Mouse (Mus musculus): ENCODE results near the gene Rbm24. TPM values are rescaled to one million over a fixed set of nuclear protein-coding genes. Genes with fewer than 3 reads are reported as not detected.

Gene Rbm24
- polyA plus RNA-seq (2012): not detected in 2 replicates

DNA sequence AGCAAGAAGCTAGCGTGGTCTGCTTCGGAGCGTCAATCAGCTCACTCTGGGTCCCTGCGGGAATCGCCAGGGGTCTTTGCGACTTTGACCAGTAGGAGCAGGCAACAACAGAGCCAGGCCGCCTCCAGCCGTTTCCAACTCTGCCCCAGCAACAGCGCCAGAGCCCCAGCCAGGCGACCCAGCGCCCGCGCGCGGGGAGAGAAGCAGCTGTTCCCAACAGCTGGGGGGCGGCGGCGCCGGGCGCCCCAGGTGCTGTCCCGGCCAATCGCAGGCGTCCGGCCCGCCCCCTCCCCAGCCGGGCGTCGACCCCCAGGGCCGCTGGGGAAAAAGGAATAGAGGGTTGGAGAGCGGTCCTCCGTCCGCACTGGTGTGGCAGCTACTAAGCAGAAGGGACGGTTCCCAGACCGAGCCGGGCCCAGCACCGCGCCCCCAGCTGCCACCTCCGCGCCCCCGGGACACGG, at the start of gene Rbm24:
TSS of gene Rbm24 (plus strand) at position 294 of the 461 bp plus-strand sequence.
- TF ChIP-seq GATA1 (IDR thresholded peaks at IDR 0.05; ENCODE audit: low read length) (no peak), TAL1 (IDR thresholded peaks at IDR 0.05; ENCODE audit: low read length) (no peak)
- Histone ChIP-seq H3K36me3 (ENCODE audit: control insufficient read depth) (no peaks in the 10 kb centered on the region), H3K27me3 (ENCODE audit: control insufficient read depth) (peaks cover 35% of the 10 kb centered on the region), H3K9me3 (ENCODE audit: control insufficient read depth, low read length) (no peaks in the 10 kb centered on the region), H3K4me3 (replicated peaks) (no peak within 1 kb of the TSS), H3K4me1 (ENCODE audit: control insufficient read depth) (no peaks in the 10 kb centered on the region)

DNA sequence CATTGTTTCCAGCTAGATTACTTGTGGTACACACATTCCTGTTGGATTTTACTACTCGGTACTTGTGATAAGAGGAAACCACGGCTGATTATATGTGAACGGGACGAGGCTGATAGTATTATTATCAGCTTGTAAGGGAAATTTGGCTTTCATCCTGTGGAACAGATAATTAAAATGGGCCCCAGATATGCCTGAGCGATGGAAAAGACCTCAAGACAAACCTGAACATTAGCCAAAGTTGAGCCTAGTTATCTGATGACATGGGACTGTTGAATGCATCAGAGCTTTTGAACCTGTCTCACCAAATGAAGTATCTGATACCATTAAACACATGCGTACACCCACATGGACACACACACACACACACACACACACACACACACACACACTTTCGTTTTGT, 45.4 kb upstream of the Rbm24 start:
- Histone ChIP-seq H3K4me1 (ENCODE audit: control insufficient read depth) (no peaks in the 10 kb centered on the region), H3K9me3 (ENCODE audit: control insufficient read depth, low read length) (no peaks in the 10 kb centered on the region), H3K4me3 (replicated peaks) (no peak overlapping the region), H3K36me3 (ENCODE audit: control insufficient read depth) (no peaks in the 10 kb centered on the region), H3K27me3 (ENCODE audit: control insufficient read depth) (no peaks in the 10 kb centered on the region)
- TF ChIP-seq GATA1 (IDR thresholded peaks at IDR 0.05; ENCODE audit: low read length) (no peak), TAL1 (IDR thresholded peaks at IDR 0.05; ENCODE audit: low read length) (no peak)

- Histone ChIP-seq H3K4me1 (ENCODE audit: control insufficient read depth) (no peaks in the 10 kb centered on the region), H3K36me3 (ENCODE audit: control insufficient read depth) (no peaks in the 10 kb centered on the region), H3K27me3 (ENCODE audit: control insufficient read depth) (no peaks in the 10 kb centered on the region), H3K4me3 (replicated peaks) (no peak overlapping the region), H3K9me3 (ENCODE audit: control insufficient read depth, low read length) (no peaks in the 10 kb centered on the region)
- TF ChIP-seq GATA1 (IDR thresholded peaks at IDR 0.05; ENCODE audit: low read length) (no peak), TAL1 (IDR thresholded peaks at IDR 0.05; ENCODE audit: low read length) (no peak)
Observed at GRCm38 (mm10) chr13:46375371-46375770, 42.9 kb upstream of the Rbm24 start.

DNA sequence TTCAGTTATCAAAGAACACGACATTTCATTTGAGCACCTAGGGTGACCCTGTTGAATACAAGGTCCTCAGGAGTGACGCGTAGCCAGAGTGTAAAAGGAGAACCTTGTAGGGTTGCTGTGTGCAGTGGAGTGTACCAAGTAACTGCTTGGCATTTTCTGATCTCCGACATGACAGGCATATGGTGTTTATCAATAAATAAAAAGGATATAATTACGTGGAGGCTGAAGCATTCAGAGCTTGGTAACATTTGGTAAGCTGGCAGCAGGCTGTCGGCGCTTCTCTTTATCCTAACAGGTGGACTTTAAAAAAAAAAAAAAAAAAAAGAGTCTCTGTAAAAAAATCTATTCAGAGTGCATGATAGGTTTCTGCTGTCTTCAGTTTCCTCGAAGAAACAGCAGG, 30.8 kb upstream of the Rbm24 start:
- H3K4me3 ChIP-seq (replicated peaks): no peak overlapping the region

DNA sequence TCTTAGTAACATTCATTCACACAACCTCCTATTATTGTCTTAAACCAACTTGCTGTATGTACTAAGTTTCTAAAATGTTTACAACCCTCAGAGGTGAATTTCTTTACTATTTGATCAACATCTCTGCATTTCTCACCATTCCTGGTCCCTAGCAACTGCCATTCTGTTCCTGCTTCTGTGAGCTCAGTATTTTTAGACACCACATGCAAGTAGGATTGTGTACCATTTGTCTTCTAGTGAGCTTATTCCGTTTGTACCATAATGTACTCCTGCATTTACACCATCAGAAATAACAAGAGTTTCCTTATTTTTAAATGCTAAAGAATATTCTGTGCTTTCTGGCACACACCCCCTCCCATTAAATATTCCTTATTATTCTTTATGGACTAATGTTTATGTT, 26.6 kb upstream of the Rbm24 start:
- Histone ChIP-seq H3K4me1 (ENCODE audit: control insufficient read depth) (no peaks in the 10 kb centered on the region), H3K27me3 (ENCODE audit: control insufficient read depth) (no peaks in the 10 kb centered on the region), H3K36me3 (ENCODE audit: control insufficient read depth) (no peaks in the 10 kb centered on the region), H3K4me3 (replicated peaks) (no peak overlapping the region), H3K9me3 (ENCODE audit: control insufficient read depth, low read length) (no peaks in the 10 kb centered on the region)
- TF ChIP-seq TAL1 (IDR thresholded peaks at IDR 0.05; ENCODE audit: low read length) (no peak), GATA1 (IDR thresholded peaks at IDR 0.05; ENCODE audit: low read length) (no peak)

More for the DNA sequence above, 30.8 kb upstream of the Rbm24 start:
- H3K4me1 ChIP-seq (ENCODE audit: control insufficient read depth): no peaks in the 10 kb centered on the region
- H3K27me3 ChIP-seq (ENCODE audit: control insufficient read depth): no peaks in the 10 kb centered on the region
- H3K36me3 ChIP-seq (ENCODE audit: control insufficient read depth): no peaks in the 10 kb centered on the region
- no peak for TF ChIP-seq TAL1 (IDR thresholded peaks at IDR 0.05; ENCODE audit: low read length)
- no peak for TF ChIP-seq GATA1 (IDR thresholded peaks at IDR 0.05; ENCODE audit: low read length)
- no peaks in the 10 kb centered on the region for H3K9me3 ChIP-seq (ENCODE audit: control insufficient read depth, low read length)

GRCm38 (mm10) chr13:46392893-46393292, 25.3 kb upstream of the Rbm24 start:
- Histone ChIP-seq H3K27me3 (ENCODE audit: control insufficient read depth) (no peaks in the 10 kb centered on the region), H3K36me3 (ENCODE audit: control insufficient read depth) (no peaks in the 10 kb centered on the region), H3K4me1 (ENCODE audit: control insufficient read depth) (no peaks in the 10 kb centered on the region), H3K4me3 (replicated peaks) (no peak overlapping the region), H3K9me3 (ENCODE audit: control insufficient read depth, low read length) (no peaks in the 10 kb centered on the region)
- TF ChIP-seq TAL1 (IDR thresholded peaks at IDR 0.05; ENCODE audit: low read length) (no peak), GATA1 (IDR thresholded peaks at IDR 0.05; ENCODE audit: low read length) (no peak)

DNA sequence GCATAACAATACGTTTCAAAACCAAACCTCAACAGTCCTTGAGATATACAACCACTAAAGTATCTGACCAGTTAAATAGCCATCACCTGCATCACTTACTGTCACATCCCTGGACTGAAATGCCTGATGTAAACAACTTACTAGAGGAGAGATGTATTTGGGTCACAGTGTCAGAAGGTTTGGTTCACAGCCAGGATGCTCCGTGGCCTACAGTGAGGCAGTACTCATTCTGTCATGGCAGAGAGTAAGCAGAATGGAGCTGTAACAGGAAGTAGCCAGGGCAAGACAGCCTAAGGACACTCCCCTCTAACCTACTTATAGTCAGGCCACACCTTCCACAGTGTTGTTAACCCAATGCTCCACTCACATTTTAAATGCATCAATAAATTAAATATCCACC, 24.3 kb upstream of the Rbm24 start:
- Histone ChIP-seq H3K4me3 (replicated peaks) (no peak overlapping the region), H3K4me1 (ENCODE audit: control insufficient read depth) (no peaks in the 10 kb centered on the region), H3K9me3 (ENCODE audit: control insufficient read depth, low read length) (no peaks in the 10 kb centered on the region), H3K27me3 (ENCODE audit: control insufficient read depth) (no peaks in the 10 kb centered on the region), H3K36me3 (ENCODE audit: control insufficient read depth) (no peaks in the 10 kb centered on the region)
- no peak for TF ChIP-seq TAL1 (IDR thresholded peaks at IDR 0.05; ENCODE audit: low read length)
- TF ChIP-seq GATA1 (IDR thresholded peaks at IDR 0.05; ENCODE audit: low read length): no peak

DNA sequence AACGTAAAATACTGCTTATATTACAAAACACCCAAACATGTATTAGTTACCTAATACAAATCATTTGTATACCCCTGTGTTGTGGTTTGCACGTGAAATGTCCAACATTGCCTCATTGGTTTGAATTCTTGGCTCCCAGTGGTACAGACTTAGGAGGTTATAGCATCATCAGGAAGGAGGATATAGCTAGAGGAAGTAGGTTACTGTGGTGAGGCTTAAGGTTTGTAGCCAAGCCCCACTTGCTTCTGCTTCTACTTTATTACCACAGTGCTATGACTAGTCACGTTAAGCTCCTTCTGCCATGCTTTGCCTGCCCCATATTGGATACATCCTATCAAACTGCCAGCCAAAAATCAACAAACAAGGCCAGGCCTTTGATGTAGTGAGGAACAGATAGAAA, 21.0 kb upstream of the Rbm24 start:
- TF ChIP-seq TAL1 (IDR thresholded peaks at IDR 0.05; ENCODE audit: low read length) (no peak), GATA1 (IDR thresholded peaks at IDR 0.05; ENCODE audit: low read length) (no peak)
- H3K36me3 ChIP-seq (ENCODE audit: control insufficient read depth): no peaks in the 10 kb centered on the region
- no peaks in the 10 kb centered on the region for H3K9me3 ChIP-seq (ENCODE audit: control insufficient read depth, low read length)
- H3K4me1 ChIP-seq (ENCODE audit: control insufficient read depth): no peaks in the 10 kb centered on the region
- H3K27me3 ChIP-seq (ENCODE audit: control insufficient read depth): no peaks in the 10 kb centered on the region
- no peak overlapping the region for H3K4me3 ChIP-seq (replicated peaks)

GRCm38 (mm10) chr13:46407151-46407550, 11.1 kb upstream of the Rbm24 start:
- H3K4me1 ChIP-seq (ENCODE audit: control insufficient read depth): no peaks in the 10 kb centered on the region
- no peak overlapping the region for H3K4me3 ChIP-seq (replicated peaks)
- no peaks in the 10 kb centered on the region for H3K36me3 ChIP-seq (ENCODE audit: control insufficient read depth)
- H3K9me3 ChIP-seq (ENCODE audit: control insufficient read depth, low read length): no peaks in the 10 kb centered on the region; the same call in 1 of the 2 replicates
- H3K27me3 ChIP-seq (ENCODE audit: control insufficient read depth): no peaks in the 10 kb centered on the region
- no peak for TF ChIP-seq GATA1 (IDR thresholded peaks at IDR 0.05; ENCODE audit: low read length)
- no peak for TF ChIP-seq TAL1 (IDR thresholded peaks at IDR 0.05; ENCODE audit: low read length)

- H3K4me3 ChIP-seq (replicated peaks): no peak overlapping the region
- H3K36me3 ChIP-seq (ENCODE audit: control insufficient read depth): no peaks in the 10 kb centered on the region
- H3K9me3 ChIP-seq (ENCODE audit: control insufficient read depth, low read length): no peaks in the 10 kb centered on the region
- peaks cover 5% of the 10 kb centered on the region for H3K27me3 ChIP-seq (ENCODE audit: control insufficient read depth)
- H3K4me1 ChIP-seq (ENCODE audit: control insufficient read depth): no peaks in the 10 kb centered on the region
- TF ChIP-seq GATA1 (IDR thresholded peaks at IDR 0.05; ENCODE audit: low read length) (no peak), TAL1 (IDR thresholded peaks at IDR 0.05; ENCODE audit: low read length) (no peak)
Observed at GRCm38 (mm10) chr13:46412247-46412646, 6.0 kb upstream of the Rbm24 start.
